Mouse (Mus musculus) cerebellum, adult (tissue): ENCODE results near the gene Kif3c.

ENCODE experiments used
- ATAC-seq: cut with Nextera tagmentation; 2 replicates; pipeline ENCODE4 v1.9.2; 2017; ENCODE audit warnings: mild to moderate bottlenecking, moderate library complexity, mixed read lengths; ENCODE audit not compliant: insufficient number of reproducible peaks, low FRiP score, low TSS enrichment

The Kif3c gene

DNA sequence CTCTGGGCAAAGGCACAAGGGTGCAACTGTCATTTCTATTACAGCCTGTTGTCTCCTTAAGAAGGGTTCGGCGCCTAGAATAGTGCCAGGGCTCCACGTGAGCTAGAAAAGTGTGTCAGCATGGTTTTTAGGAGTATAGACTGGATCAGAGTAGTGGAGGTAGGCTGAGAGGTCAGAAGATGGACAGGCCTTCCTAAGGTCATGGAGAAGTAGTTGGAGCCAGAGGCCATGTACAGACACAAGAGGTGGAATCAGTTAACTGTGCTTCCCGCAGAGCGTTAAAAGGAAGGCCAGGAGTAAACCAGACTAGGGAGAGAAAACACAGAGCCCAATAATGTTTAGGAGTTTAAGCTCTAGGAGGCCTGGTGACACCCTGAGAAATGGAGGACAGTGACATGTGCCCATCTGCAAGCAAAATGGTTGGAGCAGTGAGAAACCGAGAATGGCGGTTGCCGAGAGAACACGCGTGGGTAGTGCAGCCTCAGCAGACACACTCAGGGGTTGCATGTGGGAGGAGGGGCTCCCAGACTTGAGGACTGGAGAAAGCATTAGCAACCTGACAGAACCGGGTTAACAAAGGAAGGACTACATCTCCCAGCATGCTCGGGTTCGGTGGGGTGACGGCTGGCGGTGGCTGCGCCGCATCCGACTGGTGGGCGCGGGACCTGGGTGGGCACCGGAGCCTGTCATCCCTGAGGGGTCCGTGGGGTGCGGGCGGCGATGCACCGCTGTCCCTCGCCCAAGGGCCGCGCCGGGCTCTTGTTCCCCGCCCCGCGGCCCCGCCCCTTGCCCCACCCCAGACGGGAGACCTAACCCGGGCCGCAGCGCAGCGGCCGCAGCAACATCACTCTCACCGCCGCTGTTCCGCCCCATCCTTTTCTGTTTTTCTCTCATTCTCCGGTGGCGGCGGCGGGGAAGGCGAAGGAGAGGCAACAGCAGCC lies at the start of gene Kif3c:
Gene Kif3c (plus strand): TSS at position 625 of the 941 bp plus-strand sequence.
- peak; percentile 80 for ATAC-seq

DNA sequence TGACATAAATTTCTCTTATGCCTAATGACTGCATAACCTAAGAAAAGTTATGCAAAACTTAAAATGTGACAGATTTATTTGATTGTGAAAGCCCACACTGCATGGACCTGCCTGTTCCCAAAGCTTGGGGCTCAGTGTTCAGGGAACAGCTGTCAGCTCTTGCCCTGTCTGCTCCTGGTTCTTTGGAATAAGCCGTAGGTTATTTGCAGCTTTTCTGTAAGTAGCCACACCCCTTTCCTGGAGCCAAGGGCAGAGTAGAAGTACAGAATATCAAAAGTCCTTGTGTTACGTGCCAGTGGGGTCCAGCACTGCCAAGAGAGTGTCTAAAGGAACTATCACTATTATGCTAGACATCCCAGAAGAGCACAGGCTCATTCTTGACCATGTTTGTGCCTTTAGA lies 48.8 kb upstream of the Kif3c start:
- ATAC-seq, result no peak

DNA sequence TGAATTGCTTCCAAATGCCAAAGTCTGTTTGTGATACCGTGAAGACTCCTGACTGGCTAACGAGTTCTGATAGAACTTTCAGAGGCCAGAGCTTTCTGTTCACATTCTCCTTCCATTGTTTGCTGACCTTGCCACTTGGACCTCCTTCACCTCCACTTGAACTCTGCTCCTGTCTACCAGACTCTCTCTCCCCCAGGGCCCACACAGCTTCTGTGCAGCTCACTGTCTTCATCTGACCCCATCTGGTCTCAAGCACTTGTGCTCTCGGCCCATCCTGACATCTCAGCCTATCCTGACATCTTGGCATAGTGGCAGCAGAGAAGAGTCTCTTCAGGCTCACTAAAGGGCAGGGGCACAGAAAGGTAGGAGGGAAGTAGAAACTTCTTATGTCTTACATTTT lies 48.0 kb upstream of the Kif3c start:
- ATAC-seq, result no peak

DNA sequence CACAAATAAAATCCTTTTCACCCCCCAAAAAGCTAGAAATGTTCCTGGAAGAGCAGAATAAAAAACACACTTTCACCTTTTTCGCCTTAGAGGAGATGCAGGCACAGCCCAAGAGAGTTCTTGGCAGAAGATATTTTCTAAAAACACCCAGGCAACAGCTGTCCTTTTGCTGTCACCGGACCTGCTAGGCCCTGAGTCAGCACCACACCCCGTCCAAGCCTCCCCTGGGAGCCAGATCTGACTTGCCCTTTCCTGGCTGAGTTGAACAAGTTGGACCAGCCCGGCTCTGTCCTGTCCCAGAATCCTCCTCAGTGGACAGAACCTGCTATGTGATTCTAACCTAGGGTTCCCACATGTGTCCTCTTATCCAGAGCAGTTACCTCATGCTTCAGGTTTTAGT lies 45.6 kb upstream of the Kif3c start:
- no peak for ATAC-seq

DNA sequence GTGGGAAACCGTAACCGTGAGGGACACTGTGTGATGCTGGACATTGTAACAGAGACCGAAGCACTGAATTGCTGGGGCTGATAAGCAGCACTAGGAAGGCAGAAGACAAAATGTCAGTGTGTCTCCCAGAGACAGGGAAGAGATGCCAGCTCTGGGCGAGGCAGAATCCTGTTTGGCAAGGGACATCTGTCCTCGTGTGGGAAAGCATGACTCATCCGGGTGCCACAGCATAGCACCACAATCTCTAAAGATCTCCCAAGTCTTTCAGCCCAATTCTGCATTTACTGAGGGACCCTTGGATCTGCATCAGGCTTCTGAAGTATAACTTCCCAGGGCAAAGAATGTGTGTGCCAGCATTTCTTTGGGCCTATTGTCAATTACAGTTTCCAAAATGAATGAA lies 41.7 kb upstream of the Kif3c start:
- ATAC-seq, result no peak

DNA sequence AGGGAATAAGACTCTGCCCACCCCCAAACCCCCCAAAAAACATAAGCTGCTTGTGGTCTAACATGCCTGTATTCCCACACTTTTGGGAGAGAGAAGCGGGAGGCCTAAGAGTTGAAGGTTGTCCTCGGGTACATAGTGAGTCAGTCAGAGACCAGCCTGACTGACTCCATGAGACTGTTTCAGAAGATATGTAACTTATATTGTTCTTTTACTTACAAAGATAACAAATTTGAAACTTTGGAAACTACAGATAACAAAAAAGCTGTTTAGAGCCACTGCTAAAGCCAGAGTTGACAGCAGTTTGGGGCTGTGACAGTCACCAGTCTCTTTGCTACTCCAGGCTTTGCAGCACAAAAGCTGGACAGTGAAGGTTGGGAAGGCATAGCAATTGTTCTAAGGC lies 39.7 kb upstream of the Kif3c start:
- ATAC-seq, result no peak

DNA sequence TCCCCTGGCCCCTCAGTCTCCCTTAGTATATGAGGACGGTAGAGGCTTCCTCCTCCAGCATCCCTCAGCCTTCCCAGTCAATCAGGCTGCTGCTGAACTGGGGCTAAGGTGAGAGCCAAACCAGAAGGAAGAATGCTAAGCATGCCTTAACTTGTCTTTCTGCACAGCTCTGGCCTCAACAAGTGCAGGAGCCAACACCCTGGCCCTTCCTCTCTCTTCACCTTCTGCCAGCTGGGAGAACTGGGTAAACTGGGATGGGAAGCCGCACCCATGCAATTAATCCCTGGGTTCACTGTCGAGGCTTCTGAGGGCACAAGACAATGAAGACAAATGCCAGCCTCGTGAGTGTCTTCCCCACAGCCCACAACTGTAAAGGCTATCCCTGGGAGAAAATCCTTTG lies 35.3 kb upstream of the Kif3c start:
- no peak for ATAC-seq

DNA sequence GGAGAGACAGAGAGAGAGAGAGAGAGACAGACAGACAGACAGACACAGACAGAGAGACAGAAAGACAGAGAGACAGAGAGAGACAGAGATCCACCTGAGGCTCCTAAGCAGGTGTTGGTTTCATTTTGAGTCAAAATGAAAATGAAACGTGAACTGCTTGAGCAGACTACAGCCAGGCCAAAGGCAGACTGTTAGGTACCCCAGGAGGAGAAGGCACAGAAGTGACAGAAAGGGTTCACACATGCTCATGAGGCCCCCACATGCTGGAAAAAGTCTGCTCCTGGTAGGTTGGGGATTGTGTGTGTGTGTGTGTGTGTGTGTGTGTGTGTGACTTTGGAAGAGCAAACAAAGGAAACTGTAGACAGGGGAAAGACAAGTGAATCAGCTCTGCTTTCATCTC lies 26.0 kb upstream of the Kif3c start:
- ATAC-seq, result no peak

DNA sequence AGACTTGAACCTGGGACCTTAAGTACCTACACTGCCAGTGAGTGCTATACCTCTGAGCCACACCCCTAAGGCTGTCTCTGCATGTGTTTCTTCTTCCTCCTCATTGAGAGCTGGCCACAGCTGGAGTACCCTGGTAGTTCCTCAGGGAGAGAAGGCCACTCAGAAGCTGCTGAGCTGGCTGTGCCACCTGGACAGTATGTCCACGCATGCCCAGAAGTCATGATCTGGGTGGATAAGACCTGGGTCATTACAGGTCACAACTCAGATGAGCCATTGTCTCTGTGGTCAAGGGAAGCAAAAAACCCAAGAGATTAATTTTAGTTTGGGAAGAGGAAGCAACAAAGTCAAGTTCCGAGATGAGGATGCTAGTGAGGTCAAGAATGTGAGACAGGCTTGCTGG lies 20.8 kb upstream of the Kif3c start:
- ATAC-seq, result no peak

DNA sequence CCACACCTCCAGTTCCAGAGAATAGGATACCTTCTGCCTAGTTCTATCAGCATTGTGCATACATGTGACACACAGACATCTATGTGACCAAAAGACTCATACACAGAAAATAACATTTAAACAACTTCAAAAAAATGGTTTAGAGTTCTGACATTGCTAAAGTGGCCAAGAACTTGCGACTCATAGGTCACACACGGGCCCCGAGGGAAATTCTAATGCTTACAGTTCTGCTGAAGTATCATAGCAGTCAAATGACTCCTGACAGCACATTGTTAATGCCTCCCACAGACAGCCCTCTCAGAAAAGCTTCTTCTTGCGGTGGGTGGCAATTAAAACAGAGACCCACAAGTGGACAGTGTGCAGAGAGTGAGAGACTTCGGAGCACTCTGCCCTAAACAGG lies 19.9 kb upstream of the Kif3c start:
- ATAC-seq, result no peak

DNA sequence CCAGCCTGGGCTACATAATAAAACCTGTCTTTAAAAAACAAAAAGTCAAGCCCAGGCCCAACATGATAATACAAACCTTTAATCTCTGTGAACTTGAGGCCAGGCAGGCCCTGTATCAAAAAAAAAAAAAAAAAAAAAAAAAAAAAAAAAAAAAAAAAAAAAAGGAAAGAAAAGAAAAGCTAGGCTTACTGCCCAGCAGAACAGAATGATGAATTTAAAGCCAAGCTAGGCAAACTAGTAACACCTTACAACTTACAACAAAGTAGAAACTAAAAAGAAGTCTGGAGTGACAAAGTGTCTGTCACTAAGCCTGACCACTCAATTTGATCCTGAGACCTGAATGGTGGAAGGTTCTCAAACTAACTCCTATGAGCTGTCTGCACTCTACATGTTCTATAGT lies 17.2 kb upstream of the Kif3c start:
- no peak for ATAC-seq

DNA sequence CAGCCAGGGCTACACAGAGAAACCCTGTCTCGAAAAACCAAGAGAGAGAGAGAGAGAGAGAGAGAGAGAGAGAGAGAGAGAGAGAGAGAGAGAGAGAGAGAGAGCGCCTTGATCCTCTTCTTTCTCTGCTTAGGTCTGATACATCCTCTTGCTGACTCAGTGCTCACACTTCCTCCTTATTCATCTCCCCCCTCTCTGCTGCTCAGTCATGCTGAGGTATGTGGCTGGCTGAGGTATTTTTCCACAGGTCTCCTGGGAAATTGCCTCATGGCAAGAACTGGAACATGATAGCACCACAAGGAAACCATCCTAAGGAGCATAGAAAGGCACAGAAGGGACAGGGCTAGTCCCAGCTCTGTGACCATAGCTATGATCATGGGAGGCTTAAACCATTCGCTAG lies 15.5 kb upstream of the Kif3c start:
- no peak for ATAC-seq

DNA sequence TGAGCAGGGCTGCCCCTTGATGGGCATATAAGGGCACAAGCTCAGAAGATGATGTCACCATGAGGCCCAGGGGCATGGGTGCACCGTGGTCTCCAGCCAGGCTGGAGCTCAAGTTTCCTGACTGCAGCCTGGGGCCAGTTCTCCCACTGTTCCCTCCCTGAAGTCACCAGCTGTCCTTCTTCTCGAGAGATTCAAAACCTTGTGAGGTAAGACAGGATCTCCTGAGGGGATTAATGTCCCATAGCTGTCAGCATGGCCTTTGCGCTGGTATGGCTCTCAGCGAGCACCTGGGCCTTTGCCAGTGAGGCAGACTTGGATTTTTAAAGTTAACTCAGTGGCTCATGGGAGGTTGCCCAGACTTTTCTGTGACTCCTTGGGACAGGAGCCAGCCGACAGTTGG lies 14.8 kb upstream of the Kif3c start:
- no peak for ATAC-seq

DNA sequence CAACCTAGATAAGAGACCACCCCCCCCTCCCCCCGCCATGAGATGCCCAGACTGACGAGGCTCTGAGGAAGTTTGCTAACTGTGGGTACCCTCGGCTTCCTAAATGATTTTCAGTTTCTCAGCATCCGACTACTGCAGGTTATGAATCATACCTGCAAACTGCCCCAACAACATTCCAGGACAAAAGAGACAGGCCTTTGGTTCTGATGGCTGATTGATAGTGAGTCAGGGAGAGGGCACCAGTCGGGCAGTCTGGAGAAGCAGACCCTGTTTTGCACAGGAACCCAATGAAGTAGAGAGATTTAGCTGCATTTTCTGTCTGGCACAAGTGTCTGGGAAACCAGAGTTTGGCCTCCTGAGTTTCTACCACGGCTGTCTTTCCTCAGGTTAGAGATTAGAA lies 12.7 kb upstream of the Kif3c start:
- no peak for ATAC-seq

DNA sequence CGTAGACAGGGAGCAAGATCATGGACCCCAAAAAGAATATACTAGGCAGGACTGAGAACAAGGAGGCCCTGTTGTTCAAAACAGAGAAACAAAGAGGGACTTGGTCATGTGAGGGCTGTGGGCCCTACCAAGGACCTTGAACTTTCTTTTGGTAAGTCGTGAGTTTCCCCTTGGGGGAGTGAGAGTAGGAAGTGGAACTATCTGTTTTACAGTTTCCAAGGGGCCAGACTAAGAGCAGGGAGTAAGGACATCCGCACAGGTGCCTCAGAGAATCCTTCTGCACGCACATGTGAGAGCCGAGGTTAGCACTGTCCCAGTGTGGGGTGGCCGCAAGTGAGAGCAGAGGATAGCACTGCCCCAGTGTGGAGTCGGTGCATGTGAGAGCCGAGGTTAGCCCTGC lies 9.9 kb upstream of the Kif3c start:
- ATAC-seq, result no peak

DNA sequence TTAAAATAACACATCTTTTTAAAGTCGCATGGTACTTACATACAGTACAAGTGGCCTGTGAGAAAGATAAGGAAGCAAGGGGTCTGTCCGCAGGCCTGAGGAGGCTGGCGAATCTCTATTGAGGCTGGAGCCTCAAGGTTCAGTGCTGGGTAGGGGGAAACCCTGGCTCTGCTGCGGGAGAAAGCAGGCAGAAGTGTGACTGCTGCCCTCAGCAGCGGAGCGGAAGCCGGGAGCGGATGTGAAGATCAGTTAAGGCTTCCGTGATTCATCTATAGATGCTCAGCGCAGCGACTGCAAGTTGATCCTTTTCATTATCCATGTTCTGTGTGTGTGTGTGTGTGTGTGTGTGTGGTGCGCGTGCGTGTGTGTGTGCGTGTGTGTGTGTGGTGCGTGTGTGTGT lies 8.1 kb upstream of the Kif3c start:
- ATAC-seq, result no peak

DNA sequence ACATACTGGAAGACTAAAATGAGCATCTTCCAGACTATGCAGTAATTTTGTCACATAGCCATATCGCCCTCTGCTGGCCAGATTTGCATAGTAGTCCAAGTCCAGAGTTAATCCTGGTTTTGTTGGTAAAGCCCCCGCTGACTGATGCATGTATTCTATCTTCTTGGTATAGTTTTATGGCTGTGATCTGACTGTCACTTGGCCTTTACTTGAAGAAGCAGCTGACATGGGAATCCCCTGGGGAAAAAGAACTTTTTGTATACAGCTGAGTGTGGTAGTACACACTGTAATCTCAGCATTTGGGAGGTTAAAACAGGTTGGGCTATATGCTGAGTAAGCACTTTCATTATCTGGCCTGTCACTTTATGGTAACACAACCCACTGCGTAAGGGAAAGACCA lies 5.6 kb upstream of the Kif3c start:
- ATAC-seq, result no peak

DNA sequence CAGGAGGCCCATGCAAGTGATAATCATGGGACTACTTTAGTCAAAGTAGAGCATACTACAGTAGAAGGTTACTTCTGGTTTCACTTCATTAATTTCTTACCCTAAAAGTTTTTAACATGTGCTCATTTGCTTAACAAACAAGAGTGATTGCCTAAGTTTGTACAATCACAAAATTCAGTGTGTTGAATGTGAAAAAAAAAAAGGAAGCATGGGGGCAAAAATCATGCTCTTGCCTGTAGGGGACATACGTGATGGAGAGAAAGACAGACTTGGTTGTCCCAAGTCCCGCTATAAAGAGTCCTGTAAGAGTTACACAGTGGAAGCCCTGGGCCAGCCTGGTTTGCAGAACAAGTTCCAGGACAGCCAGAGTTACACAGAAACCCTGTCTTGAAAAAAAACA lies 4.9 kb upstream of the Kif3c start:
- no peak for ATAC-seq

DNA sequence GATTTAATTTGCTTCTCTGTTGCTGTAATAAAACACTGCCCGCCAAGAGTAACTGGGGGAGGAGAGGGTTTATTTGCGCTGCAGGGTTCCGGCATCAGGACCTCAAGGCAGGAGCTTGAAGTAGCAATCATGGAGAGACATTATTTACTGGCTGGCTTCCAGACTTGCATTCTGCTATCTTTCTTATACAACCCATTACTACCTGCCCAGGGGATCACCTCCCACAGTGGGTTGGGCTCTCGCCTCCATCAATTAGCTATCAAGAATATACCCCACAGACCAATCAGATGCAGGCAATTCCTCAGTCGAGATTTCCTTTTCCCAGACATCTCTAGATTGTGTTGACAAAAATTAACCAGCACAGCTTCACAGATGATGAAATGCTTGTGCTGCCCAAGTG lies 856 bp upstream of the Kif3c start:
- ATAC-seq, result no peak

DNA sequence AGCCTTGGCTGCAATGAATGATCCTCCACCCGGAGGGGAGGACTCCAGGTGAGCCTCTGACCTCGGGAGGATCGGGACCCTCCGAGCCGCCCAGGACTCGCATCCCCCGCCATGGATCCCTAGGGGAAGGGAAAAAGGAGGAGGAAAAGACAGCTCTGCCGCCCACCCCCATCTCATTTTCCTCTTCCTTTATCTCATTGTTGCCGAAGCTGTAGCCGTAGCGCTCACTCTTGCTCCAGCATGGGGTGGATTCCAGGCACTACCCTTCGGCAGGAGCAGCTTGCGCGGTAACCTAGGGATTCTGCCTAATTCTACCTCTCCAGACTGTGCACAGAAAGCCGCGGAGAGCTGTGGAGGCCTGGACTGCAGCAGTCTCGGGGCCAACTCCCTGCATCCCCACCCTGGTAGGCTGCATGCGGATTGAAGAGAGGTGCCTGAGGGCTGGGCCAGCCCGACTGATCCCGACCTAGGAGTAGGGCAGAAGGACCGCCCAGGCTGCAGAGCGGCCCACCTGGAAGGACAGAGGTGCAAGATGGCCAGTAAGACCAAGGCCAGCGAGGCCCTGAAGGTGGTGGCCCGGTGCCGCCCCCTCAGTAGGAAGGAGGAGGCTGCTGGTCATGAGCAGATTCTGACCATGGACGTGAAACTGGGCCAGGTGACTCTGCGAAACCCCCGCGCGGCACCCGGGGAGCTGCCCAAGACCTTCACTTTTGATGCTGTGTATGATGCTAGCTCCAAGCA lies 687 bp downstream of the Kif3c start:
- ATAC-seq, result peak; percentile 37

DNA sequence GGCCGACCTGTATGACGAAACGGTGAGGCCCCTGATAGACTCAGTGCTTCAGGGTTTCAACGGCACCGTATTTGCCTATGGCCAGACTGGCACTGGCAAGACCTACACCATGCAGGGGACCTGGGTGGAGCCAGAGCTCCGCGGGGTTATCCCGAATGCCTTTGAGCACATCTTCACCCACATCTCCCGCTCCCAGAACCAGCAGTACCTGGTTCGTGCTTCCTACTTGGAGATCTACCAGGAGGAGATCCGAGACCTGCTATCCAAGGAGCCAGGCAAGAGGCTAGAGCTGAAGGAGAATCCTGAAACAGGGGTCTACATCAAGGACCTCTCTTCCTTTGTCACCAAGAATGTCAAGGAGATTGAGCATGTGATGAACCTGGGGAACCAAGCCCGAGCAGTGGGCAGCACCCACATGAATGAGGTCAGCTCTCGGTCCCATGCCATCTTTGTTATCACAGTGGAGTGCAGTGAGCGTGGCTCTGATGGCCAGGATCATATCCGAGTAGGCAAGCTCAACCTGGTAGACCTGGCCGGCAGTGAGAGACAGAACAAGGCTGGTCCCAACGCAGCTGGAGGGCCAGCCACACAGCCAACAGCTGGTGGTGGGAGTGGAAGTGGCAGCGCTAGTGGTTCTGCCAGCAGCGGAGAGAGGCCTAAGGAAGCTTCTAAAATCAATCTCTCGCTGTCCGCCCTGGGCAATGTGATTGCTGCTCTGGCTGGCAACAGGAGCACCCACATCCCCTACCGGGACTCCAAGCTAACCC lies 1.4 kb downstream of the Kif3c start:
- 0 out of 2 replicates have a peak, but pooled peaks have one; percentile 10 for ATAC-seq
